Mouse (Mus musculus): ENCODE data around the gene Zdhhc23.

Gene Zdhhc23

GRCm38 (mm10) chr16:43965781-43966389 is 13.7 kb downstream of the Zdhhc23 start:
- no peak for DNase-seq

- no peak for DNase-seq
These were observed 15.8 kb downstream of the Zdhhc23 start for GRCm38 (mm10) chr16:43963780-43964179.

GRCm38 (mm10) chr16:43963291-43963690 is 16.3 kb downstream of the Zdhhc23 start:
- DNase-seq = no peak

GRCm38 (mm10) chr16:43958038-43958437 is 21.6 kb downstream of the Zdhhc23 start:
- DNase-seq = no peak

- no peak for DNase-seq
These were observed 24.7 kb downstream of the Zdhhc23 start for GRCm38 (mm10) chr16:43954913-43955312.

GRCm38 (mm10) chr16:43951591-43951990 is 28.0 kb downstream of the Zdhhc23 start:
- DNase-seq = no peak

- DNase-seq = no peak
These were observed 33.7 kb downstream of the Zdhhc23 start for GRCm38 (mm10) chr16:43945869-43946268.

- no peak for DNase-seq
These were observed 34.2 kb downstream of the Zdhhc23 start for GRCm38 (mm10) chr16:43945351-43945750.

GRCm38 (mm10) chr16:43940846-43941245 is 38.7 kb downstream of the Zdhhc23 start:
- no peak for DNase-seq

- DNase-seq = no peak
These were observed 43.7 kb downstream of the Zdhhc23 start for GRCm38 (mm10) chr16:43935892-43936291.

- no peak for DNase-seq
These were observed 44.2 kb downstream of the Zdhhc23 start for GRCm38 (mm10) chr16:43935367-43935766.

GRCm38 (mm10) chr16:43934856-43935255 is 44.7 kb downstream of the Zdhhc23 start:
- no peak for DNase-seq

GRCm38 (mm10) chr16:43933041-43933440 is 46.5 kb downstream of the Zdhhc23 start:
- DNase-seq = no peak

GRCm38 (mm10) chr16:43932319-43932718 is 47.3 kb downstream of the Zdhhc23 start:
- DNase-seq = no peak

- DNase-seq = no peak
These were observed 48.1 kb downstream of the Zdhhc23 start for GRCm38 (mm10) chr16:43931502-43931901.

GRCm38 (mm10) chr16:43930577-43930976 is 49.0 kb downstream of the Zdhhc23 start:
- DNase-seq = no peak

GRCm38 (mm10) chr16:43926341-43926859 is 53.2 kb downstream of the Zdhhc23 start, which contains the start of gene Qtrt2:
Gene Qtrt2, minus strand, starts transcription at chr16:43926809.
- DNase-seq = no peak

- DNase-seq = no peak
These were observed 53.7 kb downstream of the Zdhhc23 start for GRCm38 (mm10) chr16:43925846-43926245.

- DNase-seq = no peak
These were observed 54.5 kb downstream of the Zdhhc23 start for GRCm38 (mm10) chr16:43925001-43925558.

- DNase-seq = no peak
These were observed 57.0 kb downstream of the Zdhhc23 start for GRCm38 (mm10) chr16:43922630-43923029.

- DNase-seq = no peak
These were observed 57.6 kb downstream of the Zdhhc23 start for GRCm38 (mm10) chr16:43922024-43922423.

GRCm38 (mm10) chr16:43918867-43919266 is 60.7 kb downstream of the Zdhhc23 start:
- DNase-seq = no peak

Data from kidney, adult 11 months (tissue).